Mouse (Mus musculus) heart, embryonic 14.5 days (tissue): ENCODE data around the gene Fbf1. TPM values are rescaled to one million over a fixed set of nuclear protein-coding genes. Genes with fewer than 3 reads are reported as not detected.

ENCODE experiments used
- ATAC-seq: fragments of 200-750 bp; cut with Nextera tagmentation; 2 replicates; pipeline ENCODE4 v1.8.0; 2017; ENCODE audit warnings: low read depth, moderate TSS enrichment; ENCODE audit not compliant: insufficient number of reproducible peaks, insufficient read depth, low FRiP score
- H3K27ac ChIP-seq, 2 experiments: fragments of 200-500 bp in 1 of 2; fragments of 300-500 bp in 1 of 2; sonication (generic) in 1 of 2; replicated peaks in 1 of 2; 2 replicates each; pipeline ENCODE4 v1.5.1; 2012 to 2014; ENCODE audit warnings: low read depth in 2 of 2, low read length in 2 of 2, control low read depth in 1 of 2, mild to moderate bottlenecking in 1 of 2, mixed read lengths in 1 of 2; ENCODE audit not compliant: control insufficient read depth in 1 of 2, insufficient read depth in 1 of 2
- H3K27me3 ChIP-seq: fragments of 300-500 bp; sonication (generic); 2 replicates; pipeline ENCODE4 v1.6.1; 2014; ENCODE audit warnings: mild to moderate bottlenecking, low read length, control low read depth; ENCODE audit not compliant: control insufficient read depth, insufficient read depth
- H3K36me3 ChIP-seq: fragments of 300-500 bp; sonication (generic); 2 replicates; pipeline ENCODE4 v1.6.1; 2014; ENCODE audit warnings: mild to moderate bottlenecking, control low read depth, low read length, mixed read lengths; ENCODE audit not compliant: control insufficient read depth, insufficient read depth
- H3K4me1 ChIP-seq, 2 experiments: fragments of 200-500 bp in 1 of 2; fragments of 300-500 bp in 1 of 2; sonication (generic) in 1 of 2; 2 replicates each; pipeline ENCODE4 v1.6.1; 2012 to 2014; ENCODE audit warnings: low read length in 2 of 2, control low read depth in 1 of 2, mixed read lengths in 1 of 2; ENCODE audit not compliant: control insufficient read depth in 2 of 2, insufficient read depth in 2 of 2
- H3K4me2 ChIP-seq: fragments of 300-500 bp; sonication (generic); 2 replicates; pipeline ENCODE4 v1.6.1; 2014; ENCODE audit warnings: mild to moderate bottlenecking, low read length
- H3K4me3 ChIP-seq, 2 experiments: fragments of 200-500 bp in 1 of 2; fragments of 300-500 bp in 1 of 2; sonication (generic) in 1 of 2; 2 replicates each; pipeline ENCODE4 v1.5.1; 2012 to 2014; ENCODE audit warnings: low read length in 2 of 2, mild to moderate bottlenecking in 2 of 2, control low read depth in 1 of 2, low read depth in 1 of 2, moderate library complexity in 1 of 2; ENCODE audit not compliant: control insufficient read depth in 1 of 2, insufficient read depth in 1 of 2
- H3K9ac ChIP-seq: fragments of 300-500 bp; sonication (generic); 2 replicates; pipeline ENCODE4 v1.6.1; 2014; ENCODE audit warnings: mild to moderate bottlenecking, low read length
- H3K9me3 ChIP-seq: fragments of 300-500 bp; sonication (generic); 2 replicates; pipeline ENCODE4 v1.6.1; 2016; ENCODE audit warnings: low read length, control low read depth; ENCODE audit not compliant: control insufficient read depth
- WGBS: fragments of 180-500 bp; shearing (Covaris S2); extraction: QIAGEN DNeasy Blood & Tissue Kit; methylation state at CpG from one replicate; pipeline ENCODE4 v1.1.7; 2014; 5-methylcytosine and 5-hydroxymethylcytosine counted together
- polyA plus RNA-seq: library from polyadenylated mRNA; unstranded; fragments of >200 nt; fragmentation: Nextera tagmentation; extraction: Ambion mirVana; gene quantifications from 2 replicates; pipeline ENCODE4 v1.2.1, GENCODE M21; 2014

Fbf1 gene
- polyA plus RNA-seq, 1 experiment from 2014 or later = 14.9 TPM

DNA sequence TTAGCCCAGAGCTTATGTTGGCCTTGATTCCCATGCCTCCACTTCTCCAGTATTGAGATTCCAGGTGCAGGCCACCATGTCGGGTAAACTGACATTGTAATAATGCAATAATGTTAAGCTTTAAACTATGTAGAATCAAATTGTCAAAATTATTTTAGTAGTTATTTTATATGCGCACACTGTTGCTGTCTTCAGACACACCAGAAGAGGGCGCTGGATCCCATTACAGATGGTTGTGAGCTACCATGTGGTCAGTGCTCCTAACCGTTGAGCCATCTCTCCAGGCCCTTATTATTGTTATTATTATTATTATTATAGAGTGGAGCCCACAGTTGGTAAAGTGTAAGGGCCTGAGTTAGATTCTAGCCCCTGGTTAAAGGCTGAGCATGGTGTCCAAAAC lies 56.9 kb downstream of the Fbf1 start:
- Histone ChIP-seq H3K9ac (no peak overlapping the region), H3K27ac (peak overlapping the region; percentile 68 to 83; a peak in 3 of 4 replicates), H3K4me2 (peak overlapping the region; percentile 79), H3K9me3 (no peaks in the 10 kb centered on the region), H3K4me3 (peak overlapping the region in 1 of 2 experiments; percentile 88; a peak in 1 of 4 replicates), H3K4me1 (peaks cover 25 to 32% of the 10 kb centered on the region in 2 experiments), H3K36me3 (peaks cover 20% of the 10 kb centered on the region), H3K27me3 (no peaks in the 10 kb centered on the region)
- ATAC-seq = no peak
- WGBS = 79% methylated on average over 4 of the region's 4 CpGs

DNA sequence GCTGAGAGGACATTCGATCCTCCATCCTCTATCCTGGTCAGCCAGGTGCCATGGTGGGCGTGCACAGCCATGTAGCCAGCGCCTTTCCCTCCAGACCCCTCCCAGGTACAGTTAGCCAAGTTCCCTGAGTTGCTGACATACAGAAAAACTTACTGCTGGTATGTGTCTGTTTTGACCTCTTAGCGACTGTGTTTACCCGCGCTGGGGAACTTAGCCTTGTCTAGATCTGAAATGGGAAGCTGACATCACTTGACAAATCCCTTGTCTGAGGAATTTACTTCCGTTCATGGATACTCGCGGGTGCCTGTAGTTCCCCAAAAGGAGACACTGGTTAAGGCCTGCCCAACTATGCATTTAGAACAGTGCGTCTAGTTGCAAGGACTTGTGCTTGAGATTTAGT lies 57.4 kb downstream of the Fbf1 start:
- peak overlapping the region; percentile 68 to 83 for H3K27ac ChIP-seq
- ATAC-seq = 0 out of 2 replicates have a peak, but pooled peaks have one; percentile 4
- WGBS = 7% methylated on average over 10 of the region's 10 CpGs
- peaks cover 27 to 37% of the 10 kb centered on the region in 2 experiments for H3K4me1 ChIP-seq
- no peaks in the 10 kb centered on the region for H3K9me3 ChIP-seq
- peak overlapping the region; percentile 79 for H3K4me2 ChIP-seq
- H3K9ac ChIP-seq = peak overlapping the region; percentile 95
- no peaks in the 10 kb centered on the region for H3K27me3 ChIP-seq
- peaks cover 25% of the 10 kb centered on the region for H3K36me3 ChIP-seq
- peak overlapping the region; percentile 71 to 88 for H3K4me3 ChIP-seq

DNA sequence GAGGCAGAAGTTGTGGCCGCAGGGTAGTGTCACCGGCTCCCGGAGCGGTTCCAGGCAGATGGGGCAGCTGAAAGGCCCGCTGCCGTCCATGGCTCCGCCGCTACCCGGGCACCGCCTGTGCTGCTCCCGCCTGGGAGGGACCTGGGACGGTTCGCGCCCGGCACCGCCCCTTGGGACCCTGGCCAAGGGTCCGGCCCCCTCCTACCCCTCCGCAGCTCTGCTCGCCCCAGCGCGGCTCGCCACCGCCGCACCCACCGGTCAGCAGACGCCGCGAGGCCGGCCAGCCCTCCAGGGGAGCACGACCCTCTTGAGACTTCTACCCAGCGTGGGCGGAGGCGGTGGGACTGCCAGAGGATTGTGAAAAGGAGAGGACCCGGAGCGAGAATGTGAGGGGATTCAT lies 57.8 kb downstream of the Fbf1 start:
- peak overlapping the region; percentile 71 to 88 for H3K4me3 ChIP-seq
- no peaks in the 10 kb centered on the region for H3K27me3 ChIP-seq
- H3K9me3 ChIP-seq = no peaks in the 10 kb centered on the region
- H3K4me1 ChIP-seq = peaks cover 27 to 40% of the 10 kb centered on the region in 2 experiments
- peak; percentile 85 for ATAC-seq
- peak overlapping the region; percentile 79 for H3K4me2 ChIP-seq
- under 1% methylated on average over 35 of the region's 35 CpGs for WGBS
- H3K36me3 ChIP-seq = peaks cover 28% of the 10 kb centered on the region
- H3K9ac ChIP-seq = peak overlapping the region; percentile 95
- H3K27ac ChIP-seq = peak overlapping the region; percentile 68 to 83

DNA sequence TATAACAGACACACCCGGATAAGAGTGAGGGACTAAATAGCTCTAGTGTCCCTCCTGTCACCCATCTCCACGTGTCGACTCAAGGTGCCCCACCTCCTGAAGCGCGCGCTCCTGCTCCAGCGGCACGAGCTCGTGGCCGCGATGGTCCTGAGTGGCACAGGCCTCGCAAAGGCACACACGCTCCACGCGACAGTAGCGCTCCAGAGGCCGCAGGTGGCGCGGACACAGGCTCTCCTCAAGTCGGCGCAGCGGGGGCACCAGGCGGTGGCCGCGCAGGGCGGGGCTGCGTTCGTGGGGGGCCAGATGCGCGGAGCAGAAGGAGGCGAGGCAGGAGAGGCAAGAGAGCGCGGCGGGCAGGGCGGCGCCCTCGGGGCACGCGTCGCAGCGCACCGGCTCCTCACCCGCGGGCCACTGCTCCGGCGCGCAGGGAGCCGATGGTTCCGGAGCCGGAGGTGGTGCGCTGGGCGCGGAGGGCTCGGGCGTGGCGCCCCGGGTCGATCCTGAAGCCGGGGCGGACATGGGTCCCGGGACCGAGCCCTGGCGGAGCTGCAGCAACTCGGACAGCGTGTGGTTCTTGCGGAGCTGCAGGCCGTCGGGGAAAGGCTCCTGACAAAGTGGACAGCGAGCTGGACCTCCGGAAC lies 58.4 kb downstream of the Fbf1 start:
- Histone ChIP-seq H3K4me3 (peak overlapping the region; percentile 71 to 88), H3K4me1 (peaks cover 29 to 46% of the 10 kb centered on the region in 2 experiments), H3K36me3 (peaks cover 28% of the 10 kb centered on the region), H3K4me2 (peak overlapping the region; percentile 79), H3K27ac (peak overlapping the region; percentile 68 to 83), H3K27me3 (no peaks in the 10 kb centered on the region), H3K9ac (peak overlapping the region; percentile 95), H3K9me3 (no peaks in the 10 kb centered on the region)
- under 1% methylated on average over 70 of the region's 70 CpGs for WGBS
- ATAC-seq = no peak

DNA sequence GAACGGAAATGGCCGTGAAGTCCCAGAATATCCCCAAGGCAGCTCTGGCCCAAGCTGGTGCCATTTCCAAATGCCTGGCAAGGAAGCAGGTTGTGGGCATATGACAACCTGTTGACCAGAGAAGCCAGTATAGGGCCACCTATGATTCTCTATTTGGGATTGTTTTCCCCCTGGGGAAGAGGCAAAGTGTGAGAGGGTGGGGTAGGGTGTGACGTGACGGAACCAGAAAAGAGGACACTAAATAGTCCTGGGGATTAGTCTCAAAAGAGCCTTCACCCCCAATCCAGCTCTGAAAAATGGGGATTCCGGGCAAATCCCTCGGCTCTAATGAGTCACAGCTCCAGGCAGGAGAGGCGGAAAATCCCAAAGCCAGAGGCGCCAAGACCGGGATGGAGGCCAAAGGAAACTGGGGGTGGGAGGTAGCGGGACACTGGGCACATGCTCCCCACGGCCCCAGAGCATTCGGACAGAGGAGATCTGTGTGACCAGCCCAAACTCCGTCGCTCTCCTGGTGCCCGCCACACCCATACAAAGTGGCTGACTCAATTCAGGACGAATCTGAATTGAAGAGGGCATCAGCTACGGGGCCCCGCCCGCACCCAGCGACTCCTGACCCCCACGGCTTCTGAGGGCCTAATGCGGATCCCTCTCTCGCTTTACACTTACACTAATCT lies 59.4 kb downstream of the Fbf1 start:
- peak overlapping the region; percentile 71 to 88 for H3K4me3 ChIP-seq
- H3K9me3 ChIP-seq = no peaks in the 10 kb centered on the region
- H3K36me3 ChIP-seq = peaks cover 28% of the 10 kb centered on the region
- H3K4me1 ChIP-seq = peaks cover 37 to 56% of the 10 kb centered on the region in 2 experiments
- H3K4me2 ChIP-seq = peak overlapping the region; percentile 79
- ATAC-seq = no peak
- peak overlapping the region; percentile 95 for H3K9ac ChIP-seq
- H3K27me3 ChIP-seq = no peaks in the 10 kb centered on the region
- 7% methylated on average over 23 of the region's 23 CpGs for WGBS
- peak overlapping the region; percentile 68 to 83 for H3K27ac ChIP-seq

DNA sequence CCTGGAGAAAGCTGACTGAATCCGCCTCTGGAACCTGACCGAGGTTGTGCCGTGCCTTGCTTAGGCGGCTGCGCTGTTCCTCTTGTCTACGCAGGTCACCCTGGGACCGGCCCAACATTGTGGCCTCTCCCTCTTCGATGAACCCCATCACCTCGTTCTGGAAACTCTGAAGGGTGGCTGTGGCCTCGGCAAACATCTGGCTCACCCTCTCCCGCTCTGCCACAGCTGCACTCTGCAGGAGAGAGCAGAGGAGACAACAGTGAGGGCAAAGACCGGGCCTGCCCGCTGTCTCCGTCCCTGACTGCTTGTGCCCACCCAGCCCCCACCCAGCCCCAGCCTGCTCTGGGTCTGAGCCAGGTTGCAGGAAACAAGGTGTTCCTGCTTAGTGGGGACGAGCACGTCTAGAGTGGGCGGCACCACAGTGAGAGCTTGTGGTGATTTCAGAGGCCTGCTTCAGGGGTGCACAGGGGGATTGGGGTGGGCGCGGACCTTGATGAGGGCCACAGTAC lies 60.1 kb downstream of the Fbf1 start:
- no peak for ATAC-seq
- Histone ChIP-seq H3K9me3 (no peaks in the 10 kb centered on the region), H3K27ac (peak overlapping the region; percentile 21 to 83; a peak in 3 of 4 replicates), H3K4me3 (peak overlapping the region; percentile 71 to 88), H3K27me3 (no peaks in the 10 kb centered on the region), H3K36me3 (peaks cover 28% of the 10 kb centered on the region), H3K4me1 (peaks cover 43 to 63% of the 10 kb centered on the region in 2 experiments), H3K4me2 (peak overlapping the region; percentile 79), H3K9ac (peak overlapping the region; percentile 95)
- 32% methylated on average over 19 of the region's 19 CpGs for WGBS

DNA sequence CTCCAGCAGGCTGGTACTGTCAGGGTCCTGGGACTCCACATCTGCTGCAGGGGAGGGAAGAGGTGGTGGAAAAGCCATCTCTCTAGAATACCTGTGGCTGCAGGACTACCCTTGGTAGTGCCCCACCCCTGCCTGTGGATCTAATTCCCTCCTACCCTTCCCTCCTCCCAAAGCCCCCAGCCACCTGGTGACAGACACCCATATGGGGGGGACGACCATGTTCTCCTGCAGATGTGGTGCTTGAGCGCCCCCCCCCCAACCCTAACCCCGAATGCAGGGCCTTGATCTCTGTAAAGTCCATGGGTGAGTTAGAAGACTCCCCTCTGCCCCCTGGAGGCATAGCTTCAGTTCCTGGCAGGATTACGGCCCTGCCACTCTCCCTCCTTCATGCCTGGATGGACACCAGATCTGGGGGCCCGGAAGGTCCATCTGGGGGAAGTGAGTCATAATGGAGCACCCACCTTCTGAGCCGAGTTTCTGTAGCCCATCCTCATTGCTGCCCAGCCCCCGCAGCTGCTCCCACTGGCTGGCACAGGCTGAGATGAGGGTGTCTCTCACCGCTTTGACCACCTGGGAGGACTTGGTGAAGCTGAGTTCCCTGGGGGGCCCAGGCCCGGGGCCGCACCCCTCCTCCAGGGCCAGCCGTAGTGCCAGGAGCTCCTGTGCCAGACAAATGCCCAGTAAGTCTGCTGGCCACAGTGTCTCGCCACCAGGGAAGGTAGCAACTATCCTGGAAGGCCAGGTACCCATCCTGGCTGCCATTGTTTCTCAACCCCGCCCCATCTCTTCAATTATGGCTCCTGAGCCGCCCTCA lies 60.8 kb downstream of the Fbf1 start:
- ATAC-seq = no peak
- peak overlapping the region; percentile 71 to 88 for H3K4me3 ChIP-seq
- 34% methylated on average over 14 of the region's 14 CpGs for WGBS
- peak overlapping the region; percentile 79 for H3K4me2 ChIP-seq
- peaks cover 46 to 66% of the 10 kb centered on the region in 2 experiments for H3K4me1 ChIP-seq
- H3K27me3 ChIP-seq = no peaks in the 10 kb centered on the region
- H3K36me3 ChIP-seq = peaks cover 28% of the 10 kb centered on the region
- peak overlapping the region; percentile 95 for H3K9ac ChIP-seq
- no peaks in the 10 kb centered on the region for H3K9me3 ChIP-seq
- H3K27ac ChIP-seq = peak overlapping the region; percentile 24 to 83; a peak in 3 of 4 replicates
